Comparison of ENCODE assay signal across 36 mouse cellular contexts in genomic region chr17:86981701-86982100, GRCm38 (mm10). TPM values are rescaled to one million over a fixed set of nuclear protein-coding genes. Genes with fewer than 3 reads are reported as not detected.
"Had no signal": no experiment of that assay in that cellular context is flagged by ENCODE, and none has a peak within 500 bp of the region (broad histone marks: within the 10 kb centered on the region; RNA-seq: fewer than 3 reads in every experiment).

No protein-coding gene starts in this region.

- H3K4me2 ChIP-seq: heart, embryonic 12.5 days; hindbrain, embryonic 12.5 days; hindbrain, embryonic 14.5 days; intestine, embryonic 15.5 days; limb, embryonic 12.5 days had no signal

- DNase-seq: gastrocnemius, adult 2 months; gastrocnemius, postnatal 10 days; heart, adult 18-20 months; heart, postnatal 4 days; kidney, adult 18-20 months; kidney, adult 8-10 months; kidney, postnatal 10 days; kidney, postnatal 25 days; kidney, postnatal 4 days; liver had no signal

- ATAC-seq: hindbrain, embryonic 16.5 days; inflammation-experienced regulatory T-cells, adult 6 months had no signal

- H3K27me3 ChIP-seq: heart, embryonic 12.5 days; hindbrain, embryonic 12.5 days; intestine, embryonic 15.5 days; limb, embryonic 12.5 days had no signal

- H3K4me1 ChIP-seq: intestine, embryonic 15.5 days had no signal

- H3K4me3 ChIP-seq: gastrocnemius, adult 2 months; heart, embryonic 10.5 days; heart, embryonic 12.5 days; hindbrain, embryonic 10.5 days; hindbrain, embryonic 12.5 days; intestine, embryonic 15.5 days; layer of hippocampus, adult 2 months; left cerebral cortex, adult 2 months; limb, embryonic 10.5 days; limb, embryonic 12.5 days had no signal

- H3K9me3 ChIP-seq: heart, embryonic 10.5 days; heart, embryonic 12.5 days; hindbrain, embryonic 10.5 days; hindbrain, embryonic 12.5 days; intestine, embryonic 15.5 days; limb, embryonic 10.5 days; limb, embryonic 12.5 days had no signal

RNA-seq across cellular contexts. Expression of gene Atp6v1e2, which starts 34.0 kb away (rescaled TPM):
- total RNA-seq: gastrocnemius, adult 2 months; gastrocnemius, postnatal 10 days; gastrocnemius, postnatal 25 days; gastrocnemius, postnatal 4 days; granulocyte monocyte progenitor cell, adult 5-6 weeks; heart, adult 18-20 months; heart, adult 8-10 months; heart, postnatal 10 days; heart, postnatal 25 days; heart, postnatal 4 days; layer of hippocampus, adult 2 months; left cerebral cortex, adult 2 months; left cerebral cortex, postnatal 14 days; left cerebral cortex, postnatal 36 days had no signal
- polyA plus RNA-seq: heart, embryonic 10.5 days; heart, embryonic 12.5 days; heart, embryonic 14.5 days; heart, embryonic 16.5 days; hindbrain, embryonic 10.5 days; hindbrain, embryonic 12.5 days; hindbrain, embryonic 14.5 days; inflammation-experienced regulatory T-cells, adult 6 months; intestine, embryonic 15.5 days; intestine, postnatal 0 days; kidney, embryonic 14.5 days; kidney, embryonic 16.5 days; limb, embryonic 10.5 days; limb, embryonic 12.5 days; limb, embryonic 14.5 days had no signal
